Mouse (Mus musculus) kidney, adult 18-20 months (tissue): ENCODE data around the gene Gm20888.
"Not testable (repeated sequence)": the region's sequence is repeated elsewhere in the genome, so short reads cannot be mapped to it uniquely, and the experiment has no call there.

Source experiments
- DNase-seq: peaks from one replicate; pipeline ENCODE4 v3.0.0; 2021

The Gm20888 gene

DNA sequence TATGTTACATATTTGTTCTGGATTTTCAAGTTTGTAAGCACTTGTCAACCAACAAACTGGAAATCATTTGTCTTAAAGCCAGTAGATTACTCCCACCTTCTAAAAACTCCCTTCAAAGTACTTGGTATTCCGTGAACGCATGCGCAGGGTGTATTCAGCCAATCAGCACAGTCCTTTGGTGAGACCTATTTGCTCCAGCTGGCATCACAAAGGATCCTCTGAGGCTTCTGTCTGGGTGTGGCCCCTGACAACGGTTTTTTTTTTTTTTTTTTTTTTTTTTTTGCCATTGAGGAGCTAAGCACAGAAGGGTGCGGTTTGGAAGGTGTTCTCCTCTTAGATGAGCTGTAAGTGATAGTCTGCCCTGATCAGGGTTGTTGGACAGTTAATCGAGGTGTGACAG is at the start of gene Gm20888:
TSS of gene Gm20888 (plus strand) at position 301 of the 400 bp plus-strand sequence.
- not testable (repeated sequence) for DNase-seq
